Mouse (Mus musculus): Measurements from ENCODE around the gene Ubp1. TPM values are rescaled to one million over a fixed set of nuclear protein-coding genes. Genes with fewer than 3 reads are reported as not detected.

The Ubp1 gene
- polyA plus RNA-seq, 1 experiment, result 58.2 TPM

GRCm38 (mm10) chr9:114011203-114011602, 80.5 kb downstream of the Ubp1 start:
- H3K27ac ChIP-seq (ENCODE audit: control insufficient read depth, insufficient read depth, low read depth, low read length), result no peak overlapping the region

GRCm38 (mm10) chr9:114014034-114014433, 83.3 kb downstream of the Ubp1 start:
- Histone ChIP-seq H3K4me1 (ENCODE audit: control insufficient read depth, insufficient read depth, low read length) (peaks cover 6% of the 10 kb centered on the region), H3K27me3 (ENCODE audit: control insufficient read depth, insufficient read depth, low read length) (no peaks in the 10 kb centered on the region), H3K36me3 (ENCODE audit: control insufficient read depth, insufficient read depth, low read length) (no peaks in the 10 kb centered on the region), H3K27ac (ENCODE audit: control insufficient read depth, insufficient read depth, low read depth, low read length) (no peak overlapping the region), H3K4me3 (ENCODE audit: control insufficient read depth, low read depth, low read length) (no peak overlapping the region)
- TF ChIP-seq POLR2A (IDR thresholded peaks at IDR 0.05; ENCODE audit: control insufficient read depth, low read depth, low read length) (no peak), CTCF (IDR thresholded peaks at IDR 0.05; ENCODE audit: control insufficient read depth, insufficient read depth, insufficient replicate concordance, low read depth, low read length) (no peak)

More at GRCm38 (mm10) chr9:114011203-114011602, 80.5 kb downstream of the Ubp1 start:
- Histone ChIP-seq H3K36me3 (ENCODE audit: control insufficient read depth, insufficient read depth, low read length) (no peaks in the 10 kb centered on the region), H3K4me3 (ENCODE audit: control insufficient read depth, low read depth, low read length) (peak overlapping the region; percentile 59), H3K4me1 (ENCODE audit: control insufficient read depth, insufficient read depth, low read length) (peaks cover 6% of the 10 kb centered on the region), H3K27me3 (ENCODE audit: control insufficient read depth, insufficient read depth, low read length) (no peaks in the 10 kb centered on the region)
- TF ChIP-seq CTCF (IDR thresholded peaks at IDR 0.05; ENCODE audit: control insufficient read depth, insufficient read depth, insufficient replicate concordance, low read depth, low read length) (no peak), POLR2A (IDR thresholded peaks at IDR 0.05; ENCODE audit: control insufficient read depth, low read depth, low read length) (no peak)

DNA sequence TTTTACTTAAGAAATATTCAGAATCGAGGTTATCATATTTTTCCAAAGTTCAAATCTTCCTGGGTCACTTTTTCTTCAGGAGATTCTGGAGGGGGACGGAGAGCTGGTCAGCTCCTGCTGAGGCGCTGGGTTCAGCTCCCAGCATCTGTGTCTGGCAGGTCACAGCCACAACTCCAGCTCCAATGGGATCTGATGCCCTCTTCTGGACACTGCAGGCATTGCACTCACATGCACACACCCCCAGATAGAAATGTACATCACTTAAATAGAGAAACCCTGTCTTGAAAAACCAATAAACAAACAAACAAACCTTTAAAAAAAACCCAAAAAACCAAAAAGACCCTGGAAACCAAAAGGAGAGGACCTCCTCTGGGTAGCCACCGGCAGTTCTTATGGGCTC, 85.0 kb downstream of the Ubp1 start:
- H3K27me3 ChIP-seq (ENCODE audit: control insufficient read depth, insufficient read depth, low read length), result no peaks in the 10 kb centered on the region

GRCm38 (mm10) chr9:114016402-114016801, 85.7 kb downstream of the Ubp1 start:
- Histone ChIP-seq H3K27me3 (ENCODE audit: control insufficient read depth, insufficient read depth, low read length) (no peaks in the 10 kb centered on the region), H3K36me3 (ENCODE audit: control insufficient read depth, insufficient read depth, low read length) (no peaks in the 10 kb centered on the region), H3K4me3 (ENCODE audit: control insufficient read depth, low read depth, low read length) (no peak overlapping the region), H3K27ac (ENCODE audit: control insufficient read depth, insufficient read depth, low read depth, low read length) (no peak overlapping the region), H3K4me1 (ENCODE audit: control insufficient read depth, insufficient read depth, low read length) (no peaks in the 10 kb centered on the region)
- TF ChIP-seq CTCF (IDR thresholded peaks at IDR 0.05; ENCODE audit: control insufficient read depth, insufficient read depth, insufficient replicate concordance, low read depth, low read length), result no peak
- TF ChIP-seq POLR2A (IDR thresholded peaks at IDR 0.05; ENCODE audit: control insufficient read depth, low read depth, low read length), result no peak

More for the DNA sequence above, 85.0 kb downstream of the Ubp1 start:
- H3K4me3 ChIP-seq (ENCODE audit: control insufficient read depth, low read depth, low read length), result no peak overlapping the region
- peaks cover 3% of the 10 kb centered on the region; the same call in 1 of the 2 replicates for H3K4me1 ChIP-seq (ENCODE audit: control insufficient read depth, insufficient read depth, low read length)
- no peaks in the 10 kb centered on the region for H3K36me3 ChIP-seq (ENCODE audit: control insufficient read depth, insufficient read depth, low read length)
- no peak overlapping the region for H3K27ac ChIP-seq (ENCODE audit: control insufficient read depth, insufficient read depth, low read depth, low read length)
- no peak for TF ChIP-seq POLR2A (IDR thresholded peaks at IDR 0.05; ENCODE audit: control insufficient read depth, low read depth, low read length)
- peak; percentile 69; the same call in 1 of the 2 replicates for TF ChIP-seq CTCF (IDR thresholded peaks at IDR 0.05; ENCODE audit: control insufficient read depth, insufficient read depth, insufficient replicate concordance, low read depth, low read length)

DNA sequence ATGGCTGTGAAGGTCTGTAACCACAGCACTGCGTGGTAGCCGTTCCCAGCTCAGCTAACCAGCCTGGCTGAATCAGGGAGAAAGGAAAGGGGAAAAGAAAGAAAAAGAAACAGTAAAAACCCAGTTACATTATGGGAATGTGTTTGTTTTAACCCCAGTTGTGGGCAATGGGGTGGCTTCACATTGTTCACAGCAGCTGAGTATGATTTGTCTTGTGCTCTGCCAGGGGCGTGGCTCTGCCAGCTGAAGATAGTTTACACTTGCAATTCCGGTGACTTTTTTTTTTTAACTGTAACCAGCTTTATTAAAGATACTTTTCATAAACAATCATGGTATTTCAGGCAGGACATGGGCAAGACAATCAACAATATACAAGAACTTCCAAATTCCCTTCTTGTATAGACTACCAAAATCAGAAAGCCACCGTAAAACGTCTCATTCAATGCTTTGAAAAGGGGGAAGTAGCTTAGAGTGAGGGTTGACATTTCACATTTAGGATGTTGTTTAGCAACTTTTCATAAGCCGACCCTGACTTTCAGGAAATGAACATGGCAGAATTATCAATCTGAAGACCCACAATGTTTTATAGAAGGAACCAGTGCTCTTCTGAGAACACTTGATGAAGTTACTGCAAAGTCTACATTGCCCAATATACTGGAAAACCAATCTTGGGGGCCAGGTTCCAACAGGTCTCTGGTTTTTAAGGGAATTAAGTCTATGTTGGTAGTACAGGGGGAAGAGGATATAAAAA, 88.5 kb downstream of the Ubp1 start:
- H3K36me3 ChIP-seq (ENCODE audit: control insufficient read depth, insufficient read depth, low read length), result no peaks in the 10 kb centered on the region

GRCm38 (mm10) chr9:114022141-114022540, 91.4 kb downstream of the Ubp1 start:
- no peak overlapping the region for H3K4me3 ChIP-seq (ENCODE audit: control insufficient read depth, low read depth, low read length)
- no peak overlapping the region for H3K27ac ChIP-seq (ENCODE audit: control insufficient read depth, insufficient read depth, low read depth, low read length)
- H3K27me3 ChIP-seq (ENCODE audit: control insufficient read depth, insufficient read depth, low read length), result no peaks in the 10 kb centered on the region
- no peaks in the 10 kb centered on the region for H3K36me3 ChIP-seq (ENCODE audit: control insufficient read depth, insufficient read depth, low read length)
- TF ChIP-seq CTCF (IDR thresholded peaks at IDR 0.05; ENCODE audit: control insufficient read depth, insufficient read depth, insufficient replicate concordance, low read depth, low read length), result no peak
- TF ChIP-seq POLR2A (IDR thresholded peaks at IDR 0.05; ENCODE audit: control insufficient read depth, low read depth, low read length), result no peak
- peaks cover 13% of the 10 kb centered on the region for H3K4me1 ChIP-seq (ENCODE audit: control insufficient read depth, insufficient read depth, low read length)

More for the DNA sequence above, 88.5 kb downstream of the Ubp1 start:
- Histone ChIP-seq H3K27ac (ENCODE audit: control insufficient read depth, insufficient read depth, low read depth, low read length) (no peak overlapping the region), H3K4me3 (ENCODE audit: control insufficient read depth, low read depth, low read length) (no peak overlapping the region), H3K4me1 (ENCODE audit: control insufficient read depth, insufficient read depth, low read length) (no peaks in the 10 kb centered on the region), H3K27me3 (ENCODE audit: control insufficient read depth, insufficient read depth, low read length) (no peaks in the 10 kb centered on the region)
- TF ChIP-seq CTCF (IDR thresholded peaks at IDR 0.05; ENCODE audit: control insufficient read depth, insufficient read depth, insufficient replicate concordance, low read depth, low read length) (no peak), POLR2A (IDR thresholded peaks at IDR 0.05; ENCODE audit: control insufficient read depth, low read depth, low read length) (no peak)

- Histone ChIP-seq H3K27ac (ENCODE audit: control insufficient read depth, insufficient read depth, low read depth, low read length) (no peak overlapping the region), H3K36me3 (ENCODE audit: control insufficient read depth, insufficient read depth, low read length) (no peaks in the 10 kb centered on the region), H3K27me3 (ENCODE audit: control insufficient read depth, insufficient read depth, low read length) (no peaks in the 10 kb centered on the region), H3K4me3 (ENCODE audit: control insufficient read depth, low read depth, low read length) (no peak overlapping the region), H3K4me1 (ENCODE audit: control insufficient read depth, insufficient read depth, low read length) (peaks cover 13% of the 10 kb centered on the region)
- TF ChIP-seq CTCF (IDR thresholded peaks at IDR 0.05; ENCODE audit: control insufficient read depth, insufficient read depth, insufficient replicate concordance, low read depth, low read length) (no peak), POLR2A (IDR thresholded peaks at IDR 0.05; ENCODE audit: control insufficient read depth, low read depth, low read length) (no peak)
These were observed 94.4 kb downstream of the Ubp1 start for GRCm38 (mm10) chr9:114025182-114025581.

Measured in testis, adult 2 months (tissue).